Mouse (Mus musculus) cortical plate, adult 2 months (tissue): ENCODE measurements around the gene Slc25a23. TPM values are rescaled to one million over a fixed set of nuclear protein-coding genes. Genes with fewer than 3 reads are reported as not detected.

Source experiments
- H3K27ac ChIP-seq: fragments of 200-500 bp; 2 replicates; pipeline ENCODE4 v1.5.1; 2012; ENCODE audit warnings: low read length, control low read depth, inconsistent platforms; ENCODE audit not compliant: insufficient read depth
- H3K4me1 ChIP-seq: fragments of 200-500 bp; 2 replicates; pipeline ENCODE4 v1.6.1; 2011; ENCODE audit warnings: low read length; ENCODE audit not compliant: control insufficient read depth, insufficient read depth
- H3K4me3 ChIP-seq: fragments of 200-500 bp; 2 replicates; pipeline ENCODE4 v1.5.1; 2011; ENCODE audit warnings: mild to moderate bottlenecking, low read length, control low read depth; ENCODE audit not compliant: insufficient read depth
- CTCF ChIP-seq: fragments of 200-500 bp; IDR thresholded peaks from 2 replicates; pipeline ENCODE4 v1.5.1; 2011; ENCODE audit warnings: mild to moderate bottlenecking, control low read depth, low read length; ENCODE audit not compliant: insufficient read depth; ENCODE audit errors: extremely low read depth
- POLR2A ChIP-seq: fragments of 200-500 bp; IDR thresholded peaks from 2 replicates; pipeline ENCODE4 v1.6.1; 2011; ENCODE audit warnings: mild to moderate bottlenecking, low read length, control low read depth; ENCODE audit not compliant: insufficient read depth; ENCODE audit errors: extremely low read depth
- polyA plus RNA-seq: library from polyadenylated mRNA; depleted of rRNA; stranded (reverse); fragments of >200 nt; gene quantifications from 2 replicates; pipeline ENCODE4 v1.2.3, GENCODE M21; 2012

Gene Slc25a23
- polyA plus RNA-seq, 1 experiment, result 330 TPM

- TF ChIP-seq CTCF, result peak; percentile 83
- TF ChIP-seq POLR2A, result no peak
- H3K4me1 ChIP-seq, result no peaks in the 10 kb centered on the region
- no peak overlapping the region for H3K4me3 ChIP-seq
- no peak overlapping the region for H3K27ac ChIP-seq
Observed at GRCm38 (mm10) chr17:57096623-57096920, 36.9 kb upstream of the Slc25a23 start.

DNA sequence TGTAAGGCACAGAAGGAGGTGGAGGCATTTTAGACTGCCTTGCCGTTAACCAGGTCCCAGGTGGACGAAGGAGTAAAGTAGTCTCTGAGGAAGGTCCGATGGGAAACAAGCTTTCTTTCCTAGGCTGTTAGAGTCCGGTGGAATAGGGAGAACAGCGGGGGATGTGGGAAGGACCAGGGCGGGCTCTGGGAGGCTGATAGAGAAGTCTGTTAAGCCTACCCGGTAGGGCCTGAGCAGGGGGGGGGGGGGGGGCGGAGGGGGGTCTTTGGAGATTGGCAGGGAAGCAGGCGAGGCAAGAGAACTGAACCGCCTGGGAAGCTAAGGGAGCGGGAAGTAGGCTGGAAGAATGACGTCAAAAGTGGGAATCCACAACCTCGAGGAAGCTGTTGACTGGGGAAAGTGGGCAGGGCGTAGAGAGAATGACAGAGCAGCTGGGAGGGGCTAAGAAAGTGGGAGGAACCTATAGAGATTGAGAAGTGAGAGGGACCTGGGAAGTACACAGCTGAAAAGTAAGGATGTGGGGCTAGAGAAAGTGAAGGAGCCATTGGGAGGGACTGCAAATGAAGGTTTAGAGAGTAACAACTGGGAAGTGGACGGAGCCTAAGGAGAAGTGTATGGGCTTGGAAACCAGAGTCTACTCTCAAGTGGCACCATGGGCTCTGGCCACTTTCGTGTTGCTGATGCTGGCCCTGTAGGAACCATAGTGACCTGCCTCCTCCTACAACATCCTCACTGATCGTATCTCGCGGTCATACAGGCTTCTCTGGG is 36.4 kb upstream of the Slc25a23 start:
- Histone ChIP-seq H3K27ac (no peak overlapping the region), H3K4me1 (no peaks in the 10 kb centered on the region), H3K4me3 (no peak overlapping the region)
- TF ChIP-seq POLR2A (no peak), CTCF (no peak)

DNA sequence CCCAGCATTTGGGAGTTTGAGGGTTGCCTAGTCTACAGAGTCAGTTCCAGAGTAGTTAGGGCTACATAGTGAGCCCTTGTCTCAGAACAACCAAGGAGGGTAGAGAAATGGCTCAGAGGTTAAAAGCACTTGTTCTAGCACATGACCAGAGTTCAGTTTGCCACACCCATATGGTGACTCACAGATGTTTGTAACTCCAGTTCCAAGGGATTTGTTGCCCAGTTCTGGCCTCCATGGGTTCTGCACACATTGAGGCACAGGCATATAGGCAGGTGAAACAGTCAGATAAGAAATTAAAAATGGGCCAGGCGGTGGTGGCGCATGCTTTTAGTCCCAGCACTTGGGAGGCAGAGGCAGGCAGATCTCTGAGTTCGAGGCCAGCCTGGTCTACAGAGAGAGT is 34.6 kb upstream of the Slc25a23 start:
- Histone ChIP-seq H3K27ac (no peak overlapping the region), H3K4me1 (no peaks in the 10 kb centered on the region), H3K4me3 (no peak overlapping the region)
- TF ChIP-seq POLR2A, result no peak

GRCm38 (mm10) chr17:57087049-57087832 is 27.6 kb upstream of the Slc25a23 start, which contains the start of gene Tubb4a:
TSS of gene Tubb4a (minus strand) at chr17:57087782.
- TF ChIP-seq CTCF, result no peak
- peak; percentile 96 for TF ChIP-seq POLR2A
- Histone ChIP-seq H3K4me1 (peaks cover 4% of the 10 kb centered on the region; the same call in 1 of the 2 replicates), H3K4me3 (peak within 1 kb of the TSS; percentile 96), H3K27ac (peak within 1 kb of the TSS; percentile 97)

GRCm38 (mm10) chr17:57085970-57086757 is 26.5 kb upstream of the Slc25a23 start:
- TF ChIP-seq POLR2A, result no peak
- TF ChIP-seq CTCF, result no peak
- H3K4me1 ChIP-seq, result peaks cover 4% of the 10 kb centered on the region; the same call in 1 of the 2 replicates
- H3K27ac ChIP-seq, result peak overlapping the region; percentile 97; the same call in 1 of the 2 replicates

GRCm38 (mm10) chr17:57082481-57082880 is 22.8 kb upstream of the Slc25a23 start:
- no peak for TF ChIP-seq POLR2A
- TF ChIP-seq CTCF, result no peak
- H3K4me3 ChIP-seq, result no peak overlapping the region
- H3K4me1 ChIP-seq, result peaks cover 4% of the 10 kb centered on the region; the same call in 1 of the 2 replicates
- no peak overlapping the region for H3K27ac ChIP-seq

More at GRCm38 (mm10) chr17:57085970-57086757, 26.5 kb upstream of the Slc25a23 start:
- peak overlapping the region; percentile 96 for H3K4me3 ChIP-seq

GRCm38 (mm10) chr17:57081234-57081842 is 21.7 kb upstream of the Slc25a23 start:
- TF ChIP-seq CTCF (no peak), POLR2A (no peak)
- no peak overlapping the region for H3K27ac ChIP-seq
- peaks cover 4% of the 10 kb centered on the region; the same call in 1 of the 2 replicates for H3K4me1 ChIP-seq
- no peak overlapping the region for H3K4me3 ChIP-seq

DNA sequence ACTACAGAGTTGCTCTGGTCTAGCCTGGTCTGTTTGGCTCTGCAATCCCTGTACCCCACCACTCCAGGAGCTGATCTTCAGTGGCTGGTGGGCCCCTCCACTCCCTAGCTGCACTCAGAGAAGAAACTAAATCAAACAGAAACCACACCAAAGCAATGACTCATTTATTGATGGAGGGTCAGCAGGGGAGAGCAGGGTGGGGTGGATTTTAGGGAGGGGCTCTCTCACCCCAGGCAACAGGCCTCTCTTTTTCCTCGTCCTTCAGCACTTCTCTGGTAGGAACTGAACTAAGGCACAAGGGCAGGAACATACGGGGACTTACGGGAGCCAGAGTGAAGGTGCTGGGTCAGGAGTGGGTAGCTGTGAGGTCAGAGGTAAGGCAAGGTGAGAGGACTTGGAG is 20.3 kb upstream of the Slc25a23 start:
- H3K4me1 ChIP-seq, result peaks cover 4% of the 10 kb centered on the region; the same call in 1 of the 2 replicates
- no peak overlapping the region for H3K4me3 ChIP-seq
- no peak overlapping the region for H3K27ac ChIP-seq
- TF ChIP-seq POLR2A, result no peak
- no peak for TF ChIP-seq CTCF

- Histone ChIP-seq H3K4me1 (peaks cover 2% of the 10 kb centered on the region; the same call in 1 of the 2 replicates), H3K27ac (no peak within 1 kb of the TSS), H3K4me3 (no peak within 1 kb of the TSS)
- no peak for TF ChIP-seq POLR2A
- TF ChIP-seq CTCF, result no peak
Observed at GRCm38 (mm10) chr17:57078336-57078735, 18.7 kb upstream of the Slc25a23 start, which contains the start of gene Dennd1c. TSS of gene Dennd1c (minus strand) at chr17:57078514.
